Mouse (Mus musculus) intestine, embryonic 14.5 days (tissue): ENCODE data around the gene Msi1. TPM values are rescaled to one million over a fixed set of nuclear protein-coding genes. Genes with fewer than 3 reads are reported as not detected.
A peak's percentile ranks its signal among the peaks of the same experiment; 100 is the strongest.

Experiments used
- ATAC-seq: fragments of 200-750 bp; cut with Nextera tagmentation; replicated peaks from 2 replicates; pipeline ENCODE4 v1.8.0; 2017; ENCODE audit warnings: low read depth, moderate number of reproducible peaks, moderate TSS enrichment, moderate library complexity; ENCODE audit not compliant: low FRiP score, low TSS enrichment
- DNase-seq: peaks from one replicate; pipeline ENCODE4 v3.0.0-alpha.2; 2018; ENCODE audit warnings: low spot score
- H3K27ac ChIP-seq: fragments of 300-500 bp; sonication (generic); 2 replicates; pipeline ENCODE4 v1.5.1; 2014; ENCODE audit warnings: low read depth, mild to moderate bottlenecking, control low read depth
- H3K27me3 ChIP-seq: fragments of 300-500 bp; sonication (generic); replicated peaks from 2 replicates; pipeline ENCODE4 v1.6.1; 2014; ENCODE audit warnings: low read length, control low read depth; ENCODE audit not compliant: control insufficient read depth, insufficient read depth
- H3K36me3 ChIP-seq: fragments of 300-500 bp; sonication (generic); 2 replicates; pipeline ENCODE4 v1.6.1; 2014; ENCODE audit warnings: low read length, control low read depth; ENCODE audit not compliant: control insufficient read depth, insufficient read depth
- H3K4me1 ChIP-seq: fragments of 300-500 bp; sonication (generic); replicated peaks from 2 replicates; pipeline ENCODE4 v1.6.1; 2014; ENCODE audit warnings: low read length, control low read depth, mixed read lengths; ENCODE audit not compliant: control insufficient read depth, insufficient read depth
- H3K4me2 ChIP-seq: fragments of 300-500 bp; sonication (generic); 2 replicates; pipeline ENCODE4 v1.6.1; 2014; ENCODE audit warnings: low read length
- H3K4me3 ChIP-seq: fragments of 300-500 bp; sonication (generic); 2 replicates; pipeline ENCODE4 v1.5.1; 2014; ENCODE audit warnings: low read depth, low read length, control low read depth, mixed read lengths
- H3K9ac ChIP-seq: fragments of 300-500 bp; sonication (generic); 2 replicates; pipeline ENCODE4 v1.6.1; 2014; ENCODE audit warnings: mild to moderate bottlenecking, low read length
- H3K9me3 ChIP-seq: fragments of 300-500 bp; sonication (generic); 2 replicates; pipeline ENCODE4 v1.6.1; 2016; ENCODE audit warnings: low read length, control low read depth; ENCODE audit not compliant: control insufficient read depth
- WGBS: fragments of 180-500 bp; shearing (Covaris S2); extraction: QIAGEN DNeasy Blood & Tissue Kit; methylation state at CpG from one replicate; pipeline ENCODE4 v1.1.7; 2014; 5-methylcytosine and 5-hydroxymethylcytosine counted together
- polyA plus RNA-seq: library from polyadenylated mRNA; unstranded; fragments of >200 nt; fragmentation: Nextera tagmentation; extraction: Ambion mirVana; gene quantifications from 2 replicates; pipeline ENCODE4 v1.2.1, GENCODE M21; 2014

The Msi1 gene
- polyA plus RNA-seq, 1 experiment from 2014 or later: 16.0 TPM

- Histone ChIP-seq H3K4me3 (no peak overlapping the region), H3K36me3 (no peaks in the 10 kb centered on the region), H3K9me3 (no peaks in the 10 kb centered on the region), H3K4me2 (no peak overlapping the region), H3K27ac (no peak overlapping the region), H3K4me1 (peaks cover 22% of the 10 kb centered on the region), H3K9ac (no peak overlapping the region; the same call in 1 of the 2 replicates), H3K27me3 (no peaks in the 10 kb centered on the region)
- ATAC-seq (no peak), DNase-seq (no peak)
- WGBS: 80% methylated on average over 9 of the region's 9 CpGs
Measured at GRCm38 (mm10) chr5:115487942-115488580, 58.7 kb downstream of the Msi1 start.

DNA sequence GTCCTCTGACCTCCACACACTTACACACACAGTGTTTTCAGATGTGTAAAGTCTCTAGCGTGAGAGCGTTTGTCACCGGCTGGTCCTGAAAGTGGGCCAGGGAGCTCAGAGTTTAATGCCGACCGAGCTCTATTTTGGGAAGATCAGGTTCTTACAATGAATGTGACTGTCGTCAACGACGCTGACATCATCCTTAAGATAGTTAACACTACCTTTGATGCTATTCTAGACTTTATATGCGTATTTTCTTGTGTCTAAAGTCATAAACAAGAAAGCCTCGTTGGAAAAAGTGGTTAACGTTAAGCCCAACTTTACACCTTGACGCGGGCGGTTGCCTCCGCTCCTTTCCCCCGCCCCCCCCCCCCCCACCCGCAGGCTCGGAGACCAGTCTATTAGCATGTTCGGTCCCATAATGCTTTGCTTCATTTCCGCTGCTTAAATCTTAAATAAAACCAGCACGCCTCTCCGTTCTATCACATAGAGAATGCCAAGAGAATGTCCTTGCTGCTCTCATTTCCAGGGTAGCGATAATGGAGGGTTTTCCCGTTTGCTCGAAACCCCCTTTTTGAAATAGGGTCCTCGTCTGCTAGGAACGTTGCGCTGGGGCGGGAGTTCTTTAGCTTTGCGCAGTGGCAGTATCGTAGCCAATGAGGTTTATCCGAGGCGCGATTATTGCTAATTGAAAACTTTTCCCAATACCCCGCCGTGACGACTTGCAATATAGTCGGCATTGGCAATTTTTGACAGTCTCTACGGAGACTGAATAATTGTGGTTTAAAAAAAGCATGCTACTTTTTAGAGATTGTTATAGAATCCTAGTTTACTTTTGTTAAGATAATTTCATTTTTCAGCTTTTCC is 59.7 kb downstream of the Msi1 start:
- WGBS: under 1% methylated on average over 36 of the region's 39 CpGs
- H3K9me3 ChIP-seq: no peaks in the 10 kb centered on the region
- DNase-seq (peak; percentile 95), ATAC-seq (peak; percentile 65)
- peak overlapping the region; percentile 38 for H3K4me3 ChIP-seq
- peaks cover 31% of the 10 kb centered on the region for H3K4me1 ChIP-seq
- H3K4me2 ChIP-seq: peak overlapping the region; percentile 76
- H3K27ac ChIP-seq: peak overlapping the region; percentile 100
- no peaks in the 10 kb centered on the region for H3K36me3 ChIP-seq
- H3K9ac ChIP-seq: peak overlapping the region; percentile 94
- H3K27me3 ChIP-seq: no peaks in the 10 kb centered on the region

DNA sequence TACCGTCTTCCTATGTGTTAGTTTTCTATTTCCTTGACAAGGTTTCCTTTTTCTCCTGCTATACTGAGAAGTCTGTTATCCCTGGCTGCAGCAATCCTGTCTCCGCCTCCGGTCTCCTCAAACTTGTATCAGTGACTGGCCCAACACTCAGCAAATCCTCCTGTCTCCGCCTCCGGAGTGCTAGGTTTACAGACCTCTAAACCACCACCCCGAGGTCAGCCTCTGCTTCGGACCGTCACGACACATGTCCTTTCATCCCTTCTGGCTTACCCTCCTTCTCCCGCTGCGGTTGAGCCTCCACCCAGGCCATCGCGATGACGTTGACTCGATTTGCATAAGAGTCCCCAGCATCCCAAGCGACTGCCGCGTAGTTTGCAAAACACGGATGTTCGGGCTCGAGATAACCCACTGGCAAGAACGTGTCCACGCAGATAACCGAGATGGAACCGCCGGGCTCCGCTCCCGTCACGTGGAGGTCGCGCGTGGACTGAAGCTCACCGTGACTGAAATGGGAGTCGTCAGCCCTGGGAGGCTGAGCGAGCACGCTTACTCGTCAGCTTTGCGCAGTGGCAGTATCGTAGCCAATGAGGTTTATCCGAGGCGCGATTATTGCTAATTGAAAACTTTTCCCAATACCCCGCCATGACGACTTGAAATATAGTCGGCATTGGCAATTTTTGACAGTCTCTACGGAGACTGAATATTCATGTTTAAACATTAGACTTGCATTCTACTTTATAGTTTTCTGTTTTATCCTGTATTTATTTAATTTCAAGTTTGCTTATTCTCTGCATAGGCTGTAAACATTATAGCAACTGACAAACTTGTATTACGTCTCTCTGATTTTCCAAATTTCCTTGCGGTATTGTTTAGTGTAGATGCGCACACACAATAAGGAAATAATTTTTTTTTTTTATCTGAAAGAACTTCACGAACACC is 60.6 kb downstream of the Msi1 start:
- H3K4me2 ChIP-seq: peak overlapping the region; percentile 76
- H3K27ac ChIP-seq: peak overlapping the region; percentile 100
- peak overlapping the region; percentile 38 for H3K4me3 ChIP-seq
- H3K9me3 ChIP-seq: no peaks in the 10 kb centered on the region
- peaks cover 30% of the 10 kb centered on the region for H3K4me1 ChIP-seq
- WGBS: under 1% methylated on average over 50 of the region's 50 CpGs
- peak; percentile 98 for DNase-seq
- H3K36me3 ChIP-seq: no peaks in the 10 kb centered on the region
- ATAC-seq: peak; percentile 77
- H3K9ac ChIP-seq: peak overlapping the region; percentile 94
- no peaks in the 10 kb centered on the region for H3K27me3 ChIP-seq

DNA sequence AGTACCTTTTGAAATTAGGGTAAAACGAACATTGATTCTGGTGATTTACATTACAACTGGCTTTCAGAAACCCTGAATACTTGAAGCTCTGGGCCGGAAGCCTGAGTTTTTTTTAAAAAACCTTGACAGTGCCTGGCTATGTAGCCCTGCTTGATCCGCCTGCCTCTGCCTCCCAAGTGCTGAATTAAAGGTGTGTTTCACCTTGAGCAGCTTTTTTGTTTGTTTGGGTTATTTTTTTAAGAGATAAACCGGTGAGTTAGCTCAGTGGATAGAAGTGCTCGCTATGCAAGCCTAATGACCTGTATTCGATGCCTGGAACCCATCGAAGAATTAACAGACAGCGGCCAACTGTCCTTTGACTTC is 61.2 kb downstream of the Msi1 start:
- no peaks in the 10 kb centered on the region for H3K36me3 ChIP-seq
- DNase-seq: peak; percentile 59
- H3K4me1 ChIP-seq: peaks cover 30% of the 10 kb centered on the region
- peak overlapping the region; percentile 76 for H3K4me2 ChIP-seq
- 14% methylated on average over 8 of the region's 8 CpGs for WGBS
- H3K9me3 ChIP-seq: no peaks in the 10 kb centered on the region
- no peaks in the 10 kb centered on the region for H3K27me3 ChIP-seq
- H3K9ac ChIP-seq: no peak overlapping the region
- no peak for ATAC-seq
- H3K4me3 ChIP-seq: 0 out of 2 replicates have a peak overlapping the region, but pooled peaks have one; percentile 38
- H3K27ac ChIP-seq: peak overlapping the region; percentile 33; the same call in 1 of the 2 replicates

DNA sequence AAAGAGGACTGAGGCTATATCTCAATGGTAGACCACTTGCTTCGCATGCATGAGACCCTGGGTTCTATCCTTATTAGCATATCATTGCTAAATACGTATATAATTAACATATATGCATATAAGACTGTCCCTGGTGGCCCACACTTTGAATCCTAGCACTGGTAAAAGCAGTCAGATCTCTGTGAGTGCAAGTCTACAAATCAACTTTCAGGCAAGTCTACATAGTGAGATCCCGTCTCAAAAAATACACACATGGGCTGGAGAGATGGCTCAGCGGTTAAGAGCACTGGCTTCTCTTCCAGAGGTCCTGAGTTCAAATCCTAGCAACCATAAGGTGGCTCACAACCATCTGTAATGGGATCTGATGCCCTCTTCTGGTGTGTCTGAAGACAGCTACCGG is 61.7 kb downstream of the Msi1 start:
- Histone ChIP-seq H3K4me3 (no peak overlapping the region), H3K4me2 (peak overlapping the region; percentile 76), H3K36me3 (no peaks in the 10 kb centered on the region), H3K9ac (no peak overlapping the region), H3K9me3 (no peaks in the 10 kb centered on the region), H3K27me3 (no peaks in the 10 kb centered on the region), H3K27ac (no peak overlapping the region), H3K4me1 (peaks cover 30% of the 10 kb centered on the region)
- no peak for ATAC-seq
- 25% methylated on average over 5 of the region's 5 CpGs for WGBS
- DNase-seq: no peak

DNA sequence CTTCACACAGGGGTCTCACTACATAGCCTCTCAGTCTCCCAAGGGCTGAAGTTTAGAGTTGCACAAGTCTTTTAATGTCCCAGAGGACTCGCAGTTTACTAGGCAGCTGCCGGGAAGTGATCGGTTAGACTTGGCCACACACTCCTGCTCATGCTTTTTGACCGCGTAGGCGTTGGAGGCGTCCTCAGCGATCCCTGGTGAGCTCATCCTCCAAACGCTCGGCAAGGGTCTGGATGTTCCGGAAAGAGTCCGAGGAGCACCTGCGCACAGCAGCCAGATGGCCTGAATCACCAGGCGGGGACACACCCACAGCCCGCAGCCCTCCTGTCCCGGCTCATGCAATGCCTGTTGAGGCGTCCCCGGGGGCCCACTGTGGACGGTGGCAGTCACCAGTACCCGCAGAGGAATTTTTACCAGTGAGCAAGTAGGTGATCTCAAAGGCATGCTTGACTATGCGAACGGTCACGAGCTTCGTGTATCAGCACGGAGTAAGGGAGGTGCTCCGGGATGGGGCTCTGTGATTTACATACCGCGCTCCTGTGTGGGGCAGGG is 62.4 kb downstream of the Msi1 start:
- 1% methylated on average over 28 of the region's 28 CpGs for WGBS
- peak overlapping the region; percentile 51; the same call in 1 of the 2 replicates for H3K27ac ChIP-seq
- ATAC-seq (peak; percentile 9; the same call in 1 of the 2 replicates), DNase-seq (peak; percentile 82)
- peaks cover 30% of the 10 kb centered on the region for H3K4me1 ChIP-seq
- peak overlapping the region; percentile 20 for H3K4me3 ChIP-seq
- H3K9me3 ChIP-seq: no peaks in the 10 kb centered on the region
- no peaks in the 10 kb centered on the region for H3K27me3 ChIP-seq
- no peaks in the 10 kb centered on the region for H3K36me3 ChIP-seq
- H3K4me2 ChIP-seq: peak overlapping the region; percentile 51
- H3K9ac ChIP-seq: 0 out of 2 replicates have a peak overlapping the region, but pooled peaks have one; percentile 25

GRCm38 (mm10) chr5:115492711-115493335 is 63.4 kb downstream of the Msi1 start:
- Histone ChIP-seq H3K4me1 (peaks cover 30% of the 10 kb centered on the region), H3K9me3 (no peaks in the 10 kb centered on the region), H3K4me2 (no peak overlapping the region), H3K27ac (peak overlapping the region; percentile 34; the same call in 1 of the 2 replicates), H3K36me3 (no peaks in the 10 kb centered on the region), H3K27me3 (no peaks in the 10 kb centered on the region), H3K4me3 (no peak overlapping the region), H3K9ac (no peak overlapping the region)
- 63% methylated on average over 6 of the region's 6 CpGs for WGBS
- no peak for DNase-seq
- no peak for ATAC-seq
